Mouse (Mus musculus) lung, embryonic 14.5 days (tissue): ENCODE measurements around the gene Farsa. TPM values are rescaled to one million over a fixed set of nuclear protein-coding genes. Genes with fewer than 3 reads are reported as not detected.

ENCODE experiments used
- ATAC-seq: fragments of 200-750 bp; cut with Nextera tagmentation; 2 replicates; pipeline ENCODE4 v1.8.0; 2017; ENCODE audit warnings: mild to moderate bottlenecking, moderate TSS enrichment, moderate library complexity; ENCODE audit not compliant: insufficient read depth
- DNase-seq: peaks from one replicate; pipeline ENCODE4 v3.0.0-alpha.2; 2015
- H3K27ac ChIP-seq: fragments of 300-500 bp; sonication (generic); 2 replicates; pipeline ENCODE4 v1.5.1; 2014; ENCODE audit warnings: low read depth, mild to moderate bottlenecking, moderate library complexity
- H3K27me3 ChIP-seq: fragments of 300-500 bp; sonication (generic); 2 replicates; pipeline ENCODE4 v1.6.1; 2014; ENCODE audit warnings: low read length, control low read depth; ENCODE audit not compliant: insufficient read depth
- H3K36me3 ChIP-seq: fragments of 300-500 bp; sonication (generic); 2 replicates; pipeline ENCODE4 v1.6.1; 2014; ENCODE audit warnings: control low read depth; ENCODE audit not compliant: insufficient read depth
- H3K4me1 ChIP-seq: fragments of 300-500 bp; sonication (generic); 2 replicates; pipeline ENCODE4 v1.6.1; 2014; ENCODE audit warnings: antibody characterized with exemption, control low read depth; ENCODE audit not compliant: insufficient read depth
- H3K4me2 ChIP-seq: fragments of 300-500 bp; sonication (generic); 2 replicates; pipeline ENCODE4 v1.6.1; 2014; ENCODE audit warnings: mild to moderate bottlenecking
- H3K4me3 ChIP-seq: fragments of 300-500 bp; sonication (generic); 2 replicates; pipeline ENCODE4 v1.5.1; 2014; ENCODE audit warnings: low read depth, low read length
- H3K9ac ChIP-seq: fragments of 300-500 bp; sonication (generic); 2 replicates; pipeline ENCODE4 v1.6.1; 2014
- H3K9me3 ChIP-seq: fragments of 300-500 bp; sonication (generic); 2 replicates; pipeline ENCODE4 v1.6.1; 2016; ENCODE audit warnings: low read depth, low read length, control low read depth
- CTCF ChIP-seq: IDR thresholded peaks from 2 replicates; pipeline ENCODE4 v1.5.1; 2016; ENCODE audit warnings: antibody characterized with exemption, low read depth
- WGBS: fragments of 180-500 bp; shearing (Covaris S2); extraction: QIAGEN DNeasy Blood & Tissue Kit; methylation state at CpG from one replicate; pipeline ENCODE4 v1.1.7; 2014; 5-methylcytosine and 5-hydroxymethylcytosine counted together
- polyA plus RNA-seq: library from polyadenylated mRNA; unstranded; fragments of >200 nt; fragmentation: Nextera tagmentation; extraction: Ambion mirVana; gene quantifications from 2 replicates; pipeline ENCODE4 v1.2.1, GENCODE M21; 2014

Farsa gene
- polyA plus RNA-seq, 1 experiment from 2014 or later, result 103 TPM

DNA sequence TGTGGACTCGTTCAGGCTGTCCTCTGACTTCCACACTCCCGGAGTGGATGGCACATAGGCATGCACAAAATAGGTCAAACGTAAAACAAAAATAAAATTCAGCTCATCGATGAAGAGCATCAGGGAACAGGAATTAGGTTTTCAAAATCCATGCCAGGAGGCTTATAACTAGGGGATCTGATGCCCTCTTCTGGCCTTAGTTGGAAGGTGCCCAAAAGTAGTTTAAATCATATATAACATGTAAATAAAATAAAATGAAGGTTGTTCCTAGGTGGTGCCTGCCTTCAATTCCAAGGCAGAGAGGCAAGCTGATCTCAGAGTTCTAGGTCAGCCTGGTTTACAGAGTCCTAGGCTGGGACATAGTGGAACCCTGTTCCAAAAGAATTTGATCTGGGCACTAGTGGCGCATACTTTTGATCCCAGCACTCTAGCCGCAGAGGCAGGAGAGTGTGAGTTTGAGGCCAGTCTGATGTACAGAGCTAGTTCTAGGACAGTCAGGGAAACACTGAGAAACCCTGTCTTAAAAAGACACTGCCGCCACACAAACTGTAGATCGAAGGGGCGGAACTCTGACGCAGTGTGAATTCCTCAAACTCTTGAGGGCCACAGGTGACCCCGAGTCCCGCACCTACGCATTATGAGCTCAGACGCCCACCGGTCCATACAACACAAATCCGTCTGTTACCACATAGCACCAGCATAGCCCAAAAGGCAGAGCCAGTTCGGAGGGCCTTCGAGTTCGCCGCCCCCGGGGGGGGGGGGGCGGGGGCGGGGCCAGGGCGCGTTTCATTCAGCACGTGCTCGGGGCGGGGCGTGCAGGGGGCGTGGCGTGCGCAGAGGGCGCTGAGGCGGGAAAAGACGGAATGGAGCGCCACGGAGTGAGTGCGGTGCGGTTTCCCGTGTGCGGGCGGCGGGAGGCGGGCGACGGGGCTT lies 14.9 kb downstream of the Farsa start, which contains the start of gene Syce2:
TSS of gene Syce2 (plus strand) at position 736 of the 933 bp plus-strand sequence.
- 12% methylated on average over 44 of the region's 46 CpGs for WGBS
- peaks cover 8% of the 10 kb centered on the region for H3K4me1 ChIP-seq
- peak; percentile 47 for TF ChIP-seq CTCF
- peak; percentile 74 for ATAC-seq
- DNase-seq, result peak; percentile 86
- no peaks in the 10 kb centered on the region for H3K27me3 ChIP-seq
- peak within 1 kb of the TSS; percentile 61 for H3K9ac ChIP-seq
- H3K27ac ChIP-seq, result no peak within 1 kb of the TSS
- H3K9me3 ChIP-seq, result no peaks in the 10 kb centered on the region
- H3K36me3 ChIP-seq, result peaks cover 33% of the 10 kb centered on the region
- H3K4me2 ChIP-seq, result peak within 1 kb of the TSS; percentile 99
- H3K4me3 ChIP-seq, result peak within 1 kb of the TSS; percentile 49

DNA sequence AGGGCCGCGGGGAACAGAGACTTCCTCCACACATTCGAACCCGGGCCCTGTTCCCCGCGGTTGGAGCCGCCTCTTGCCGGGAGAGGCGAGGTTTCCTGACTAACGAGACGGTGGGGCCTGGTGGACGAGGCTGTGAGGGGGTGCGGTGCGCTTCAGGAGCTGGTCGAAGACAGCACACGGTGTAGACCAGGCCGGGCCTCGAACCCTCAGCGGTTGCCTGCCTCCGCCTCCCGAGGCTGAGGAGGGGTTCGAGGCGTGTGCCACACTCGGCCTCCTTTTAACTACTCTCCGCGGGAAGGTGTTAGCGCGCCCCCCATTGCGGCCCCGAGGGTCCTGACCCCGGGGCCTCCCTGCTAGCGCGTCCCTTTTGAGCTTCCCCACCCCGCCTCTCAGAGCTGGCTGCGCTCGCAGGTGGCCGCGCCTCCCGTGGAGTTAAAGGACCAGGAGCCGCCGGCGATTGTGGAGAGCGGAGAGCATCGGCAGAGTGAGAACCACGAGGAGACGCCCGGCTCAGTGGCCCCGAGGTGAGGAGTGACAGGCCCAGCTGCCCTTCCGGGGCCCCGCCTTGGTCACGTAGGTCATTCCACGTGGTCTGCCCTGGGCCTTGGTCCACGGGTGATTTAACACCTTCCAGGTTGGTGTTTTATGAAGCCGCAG lies 15.6 kb downstream of the Farsa start:
- Histone ChIP-seq H3K9me3 (no peaks in the 10 kb centered on the region), H3K4me2 (peak overlapping the region; percentile 99), H3K27me3 (no peaks in the 10 kb centered on the region), H3K4me1 (peaks cover 8% of the 10 kb centered on the region), H3K27ac (no peak overlapping the region), H3K9ac (peak overlapping the region; percentile 61), H3K36me3 (peaks cover 25% of the 10 kb centered on the region), H3K4me3 (peak overlapping the region; percentile 49)
- DNase-seq (peak; percentile 61), ATAC-seq (peak; percentile 76)
- TF ChIP-seq CTCF, result no peak
- WGBS, result 2% methylated on average over 54 of the region's 54 CpGs

DNA sequence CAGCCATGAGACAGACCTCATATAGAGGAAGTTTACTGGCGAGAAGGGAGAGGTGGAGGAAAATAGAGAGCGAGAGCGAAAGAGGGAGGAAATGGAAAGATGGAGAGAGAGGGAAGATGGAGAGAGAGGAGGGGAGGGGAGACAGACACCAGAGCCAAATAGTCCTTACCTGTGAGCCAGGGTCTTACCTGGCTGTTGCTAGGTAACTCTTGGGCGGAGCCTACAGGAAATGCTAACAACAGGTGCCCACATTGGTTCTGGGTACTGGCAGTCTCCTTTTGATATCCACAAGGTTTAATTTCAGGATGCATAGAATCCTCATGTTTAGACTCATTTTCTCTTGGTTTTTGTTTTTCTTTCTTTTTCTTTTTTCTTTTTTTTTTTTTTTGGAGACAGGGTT lies 16.2 kb downstream of the Farsa start:
- H3K36me3 ChIP-seq, result peaks cover 19% of the 10 kb centered on the region
- no peak for TF ChIP-seq CTCF
- no peak for ATAC-seq
- H3K4me1 ChIP-seq, result peaks cover 8% of the 10 kb centered on the region
- 53% methylated on average over 4 of the region's 4 CpGs for WGBS
- no peak overlapping the region for H3K27ac ChIP-seq
- peak overlapping the region; percentile 49 for H3K4me3 ChIP-seq
- peak; percentile 45 for DNase-seq
- peak overlapping the region; percentile 99 for H3K4me2 ChIP-seq
- peak overlapping the region; percentile 61; the same call in 1 of the 2 replicates for H3K9ac ChIP-seq
- no peaks in the 10 kb centered on the region for H3K9me3 ChIP-seq
- H3K27me3 ChIP-seq, result no peaks in the 10 kb centered on the region

DNA sequence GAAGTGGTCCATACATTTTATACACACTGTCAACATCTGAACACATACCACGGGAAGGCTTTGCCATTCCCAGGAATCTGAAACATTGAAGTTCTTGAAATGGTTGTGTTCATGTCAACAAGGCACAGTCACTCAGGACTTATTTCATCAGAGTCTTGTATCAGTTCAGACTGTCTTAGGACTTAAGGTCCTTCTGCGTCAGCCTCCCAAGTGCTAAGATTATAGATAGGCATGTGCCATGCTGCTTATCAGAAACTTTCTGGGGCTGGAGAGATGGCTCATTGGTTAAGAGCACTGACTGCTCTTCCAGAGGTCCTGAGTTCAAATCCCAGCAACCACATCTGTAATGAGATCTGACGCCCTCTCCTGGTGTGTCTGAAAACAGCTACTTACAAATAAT lies 17.6 kb downstream of the Farsa start:
- peaks cover 8% of the 10 kb centered on the region for H3K4me1 ChIP-seq
- H3K27me3 ChIP-seq, result no peaks in the 10 kb centered on the region
- H3K36me3 ChIP-seq, result peaks cover 6% of the 10 kb centered on the region; the same call in 1 of the 2 replicates
- WGBS, result 76% methylated on average over 3 of the region's 3 CpGs
- H3K4me3 ChIP-seq, result no peak overlapping the region
- H3K9ac ChIP-seq, result no peak overlapping the region
- DNase-seq (no peak), ATAC-seq (no peak)
- no peak overlapping the region for H3K27ac ChIP-seq
- H3K4me2 ChIP-seq, result no peak overlapping the region
- H3K9me3 ChIP-seq, result no peaks in the 10 kb centered on the region
- TF ChIP-seq CTCF, result no peak

DNA sequence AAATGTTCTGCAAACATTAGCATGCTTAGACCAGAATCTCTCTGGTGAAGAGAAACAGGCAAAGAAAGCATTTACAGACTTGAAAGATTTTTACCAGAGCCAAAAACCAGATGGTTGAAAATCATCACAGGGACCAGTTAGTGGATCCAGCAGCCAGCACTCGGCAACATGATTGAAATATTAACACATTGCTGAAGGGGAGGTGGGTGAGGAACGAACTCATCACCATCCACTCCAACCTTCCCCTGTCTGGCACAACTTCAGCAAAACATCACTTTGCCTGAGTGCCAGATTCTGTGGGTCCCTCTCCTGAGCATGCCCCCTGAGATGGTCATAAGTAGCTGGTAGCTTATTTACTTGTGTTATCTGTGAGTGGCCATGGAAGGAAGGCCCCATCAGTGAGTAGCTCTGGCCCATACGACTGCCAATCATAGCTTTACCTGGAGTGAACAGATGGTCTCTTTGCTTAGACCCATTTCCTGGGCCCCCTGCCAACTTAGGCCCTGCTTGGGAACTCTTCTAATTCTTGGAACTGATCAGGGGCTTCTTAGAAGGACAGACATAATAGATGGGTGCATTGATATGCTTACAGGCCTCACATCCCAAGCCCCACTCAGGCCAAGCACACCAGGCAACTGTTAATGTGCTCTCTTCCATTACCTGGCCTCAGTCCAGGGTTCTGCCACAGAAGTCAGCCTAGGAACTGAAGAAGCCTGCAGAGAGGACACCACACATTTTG lies 20.7 kb downstream of the Farsa start:
- ATAC-seq, result no peak
- Histone ChIP-seq H3K9ac (no peak overlapping the region), H3K4me2 (no peak overlapping the region), H3K4me3 (no peak overlapping the region), H3K4me1 (peaks cover 3% of the 10 kb centered on the region), H3K27me3 (no peaks in the 10 kb centered on the region), H3K9me3 (no peaks in the 10 kb centered on the region), H3K27ac (no peak overlapping the region), H3K36me3 (no peaks in the 10 kb centered on the region)
- DNase-seq, result no peak
- WGBS, result 68% methylated on average over 3 of the region's 3 CpGs
- TF ChIP-seq CTCF, result no peak

DNA sequence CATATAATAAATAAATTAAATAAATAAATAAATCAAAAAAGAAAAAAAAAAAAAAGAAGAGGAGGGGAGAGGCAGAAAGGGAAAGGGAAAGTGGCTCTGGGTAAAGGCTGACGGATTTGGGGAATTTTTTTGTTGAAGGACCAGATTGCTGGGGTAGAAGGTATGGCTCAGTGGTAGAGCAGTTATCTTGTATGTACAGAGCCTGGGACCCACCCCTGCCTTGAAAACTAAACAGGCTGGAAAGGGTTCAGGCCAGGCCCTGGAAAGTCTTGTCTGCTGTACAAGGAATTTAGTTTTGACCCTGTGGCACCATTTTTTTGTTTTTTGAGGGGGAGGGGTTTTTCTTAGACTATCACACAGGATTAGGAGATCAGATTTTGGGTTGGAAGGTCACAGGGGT lies 22.1 kb downstream of the Farsa start:
- no peak overlapping the region for H3K4me3 ChIP-seq
- no peak for TF ChIP-seq CTCF
- H3K27me3 ChIP-seq, result no peaks in the 10 kb centered on the region
- 57% methylated on average over 1 of the region's 1 CpGs for WGBS
- no peaks in the 10 kb centered on the region for H3K9me3 ChIP-seq
- no peaks in the 10 kb centered on the region for H3K4me1 ChIP-seq
- no peak for DNase-seq
- no peak overlapping the region for H3K4me2 ChIP-seq
- no peaks in the 10 kb centered on the region for H3K36me3 ChIP-seq
- H3K27ac ChIP-seq, result no peak overlapping the region
- no peak overlapping the region for H3K9ac ChIP-seq
- no peak for ATAC-seq
